Mouse (Mus musculus) C2C12 (cell line): Measurements from ENCODE around the gene Hist1h2ah.
A peak's percentile ranks its signal among the peaks of the same experiment; 100 is the strongest.

Experiments
- MAX ChIP-seq: IDR thresholded peaks from one replicate; pipeline ENCODE4 v1.6.1; 2011; ENCODE audit warnings: mild to moderate bottlenecking, control low read depth
- MYOD1 ChIP-seq: IDR thresholded peaks from one replicate; pipeline ENCODE4 v1.6.1; 2011; ENCODE audit warnings: low read depth; ENCODE audit not compliant: control insufficient read depth, insufficient read length

GRCm38 (mm10) chr13:21995331-21995914 is 39.9 kb downstream of the Hist1h2ah start:
- TF ChIP-seq MYOD1: no peak
- peak; percentile 38 for TF ChIP-seq MAX
